Mouse (Mus musculus) brain, embryonic 14.5 days (tissue): ENCODE results near the gene Mcu.

ENCODE experiments used
- CTCF ChIP-seq: fragments of 200-500 bp; IDR thresholded peaks from 2 replicates; pipeline ENCODE4 v1.5.1; 2012; ENCODE audit warnings: inconsistent platforms, mild to moderate bottlenecking, moderate library complexity, borderline replicate concordance; ENCODE audit not compliant: insufficient read depth, insufficient read length; ENCODE audit errors: extremely low read depth
- POLR2A ChIP-seq: fragments of 200-500 bp; IDR thresholded peaks from 2 replicates; pipeline ENCODE4 v1.6.1; 2012; ENCODE audit warnings: mild to moderate bottlenecking, inconsistent platforms, borderline replicate concordance; ENCODE audit not compliant: poor library complexity, insufficient read depth, insufficient read length, severe bottlenecking; ENCODE audit errors: extremely low read depth

DNA sequence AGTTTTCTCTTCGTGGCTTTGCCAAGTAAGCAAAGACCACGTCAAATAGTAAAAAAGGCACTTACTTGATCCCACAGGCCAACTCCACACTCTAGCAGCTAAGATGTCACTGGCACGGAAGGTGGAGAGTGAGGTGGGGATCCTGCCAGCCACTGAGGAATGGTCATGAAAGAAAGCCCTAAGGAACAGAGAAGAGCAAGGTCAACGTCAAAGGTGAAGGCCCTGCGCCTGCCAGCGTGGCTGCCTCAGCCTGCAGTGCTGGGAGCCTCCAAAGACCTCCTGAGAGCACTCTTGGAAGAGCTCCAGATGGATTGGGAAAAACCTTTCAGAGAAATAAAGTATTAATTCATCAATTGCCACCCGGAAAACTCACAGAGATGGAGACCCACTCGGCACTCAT is 16.0 kb downstream of the Mcu start:
- TF ChIP-seq CTCF (no peak), POLR2A (no peak)
